Mouse (Mus musculus) liver, adult 2 months (tissue): ENCODE data around the gene Cplx2.

Experiments used
- CTCF ChIP-seq: fragments of 200-500 bp; IDR thresholded peaks from 2 replicates; pipeline ENCODE4 v1.5.1; 2011; ENCODE audit warnings: low read depth, low read length, control low read depth
- POLR2A ChIP-seq: fragments of 200-500 bp; IDR thresholded peaks from 2 replicates; pipeline ENCODE4 v1.6.1; 2011; ENCODE audit warnings: low read length, control low read depth; ENCODE audit not compliant: insufficient read depth; ENCODE audit errors: extremely low read depth

GRCm38 (mm10) chr13:54389971-54390564 lies 18.9 kb downstream of the Cplx2 start:
- no peak for TF ChIP-seq CTCF
- TF ChIP-seq POLR2A: no peak
